Mouse (Mus musculus) frontal cortex, postnatal 36 days (tissue): ENCODE measurements around the gene Tcp1.
"Not testable (repeated sequence)": the region's sequence is repeated elsewhere in the genome, so short reads cannot be mapped to it uniquely, and the experiment has no call there.

ENCODE experiments used
- DNase-seq, 2 experiments: peaks; one replicate each; pipeline ENCODE4 v3.0.0; 2022; ENCODE audit warnings: low spot score in 2 of 2

Tcp1 gene

DNA sequence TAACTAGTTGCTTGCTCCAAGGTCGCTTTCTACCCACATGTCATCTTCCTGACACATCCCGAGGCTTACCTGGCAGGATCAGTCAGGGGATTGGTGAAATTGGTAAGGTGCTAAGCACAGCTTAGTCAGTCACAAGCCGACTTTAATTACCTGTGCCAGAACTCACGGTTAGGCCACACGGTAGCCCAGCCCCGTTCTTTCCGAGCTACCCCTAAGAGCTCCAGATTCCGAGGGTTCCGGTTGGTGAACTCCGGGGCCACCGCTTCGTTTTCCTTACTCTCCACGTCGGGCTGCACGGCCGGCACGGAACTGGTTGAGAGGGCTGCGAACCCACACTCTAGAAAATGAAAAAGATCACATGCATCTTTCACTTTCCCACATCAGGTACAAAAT, at the start of gene Tcp1:
Tcp1 (plus strand) TSS at position 214 of the 393 bp plus-strand sequence.
- DNase-seq: no peak

DNA sequence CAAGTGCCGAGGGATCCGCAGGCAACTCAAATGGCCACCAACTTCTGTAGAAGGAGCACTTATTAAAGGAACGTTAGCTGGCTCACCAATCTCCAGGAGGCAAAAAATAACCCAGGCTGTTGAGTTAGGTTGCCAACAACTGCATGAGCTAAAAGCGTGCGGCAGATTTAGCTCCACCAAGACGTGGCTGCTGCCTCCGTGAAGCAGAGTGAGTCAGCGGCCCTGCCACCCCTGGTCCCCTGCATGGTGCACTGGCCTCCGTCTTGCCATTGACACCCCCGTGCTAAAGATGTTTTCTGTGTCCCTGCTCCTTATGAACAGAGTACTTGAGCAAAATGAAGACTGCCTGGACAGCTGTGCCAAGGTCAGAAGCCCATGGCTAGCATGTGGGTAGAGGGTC, 48.6 kb upstream of the Tcp1 start:
- peak; percentile 64 to 83 for DNase-seq

- no peak for DNase-seq
Measured at GRCm38 (mm10) chr17:12868043-12868442, 47.5 kb upstream of the Tcp1 start, which contains the start of gene Mas1. Gene Mas1, minus strand, starts transcription at chr17:12868143.

DNA sequence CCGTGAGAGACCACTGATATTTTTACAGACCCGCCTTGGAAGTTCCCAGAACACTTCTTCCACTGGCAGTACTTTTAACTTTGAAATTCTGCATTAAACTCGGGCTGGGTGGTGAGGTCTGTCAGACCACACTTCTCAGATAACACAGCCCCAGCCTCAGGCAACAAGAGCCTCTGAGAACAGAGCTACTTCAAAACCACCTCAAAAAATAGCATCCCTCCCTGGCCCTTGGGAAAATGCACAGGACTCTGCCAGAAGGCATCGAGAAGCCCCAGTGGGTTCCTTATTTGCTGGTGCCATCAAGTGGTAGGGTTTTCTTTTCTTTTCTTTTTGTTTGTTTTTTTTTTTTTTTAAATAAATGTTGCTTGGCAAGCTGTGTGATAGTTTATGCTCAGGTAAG, 46.9 kb upstream of the Tcp1 start:
- DNase-seq: no peak

DNA sequence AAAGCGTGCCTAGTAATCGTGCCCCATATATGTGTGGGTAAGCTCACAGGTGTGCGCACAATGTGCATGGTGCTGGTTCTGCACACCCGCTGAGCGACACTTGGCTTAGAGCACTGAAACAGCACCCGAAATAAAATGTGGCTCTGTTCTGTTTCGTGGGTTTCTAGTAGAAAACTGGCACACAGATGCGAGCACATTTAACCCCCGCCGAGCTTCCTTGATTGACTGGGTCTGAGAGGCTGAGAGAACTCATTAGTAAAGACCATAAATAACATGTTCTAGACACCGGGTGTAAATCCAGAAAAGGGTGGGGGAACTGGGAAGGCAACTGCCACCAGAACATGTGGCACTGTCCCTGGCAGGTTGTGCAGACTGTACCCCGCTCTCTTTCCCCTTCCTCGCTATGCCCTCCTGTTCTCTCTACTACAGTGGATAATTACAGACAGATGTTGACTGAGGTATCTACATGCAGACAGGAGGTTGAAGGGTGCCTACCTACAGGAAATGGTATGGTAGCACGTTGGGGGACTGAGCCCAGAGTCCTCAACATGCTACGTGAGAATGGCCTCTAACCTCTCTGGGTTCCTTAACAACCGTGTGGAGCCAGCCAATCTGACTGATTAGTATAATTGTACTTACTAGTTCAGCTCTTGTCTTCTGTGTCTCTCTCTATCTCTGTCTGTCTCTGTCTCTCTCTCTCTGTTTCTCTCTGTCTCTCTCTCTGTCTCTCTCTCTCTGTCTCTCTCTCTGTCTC, 43.0 kb upstream of the Tcp1 start:
- peak in 1 of 2 experiments; percentile 58 for DNase-seq

DNA sequence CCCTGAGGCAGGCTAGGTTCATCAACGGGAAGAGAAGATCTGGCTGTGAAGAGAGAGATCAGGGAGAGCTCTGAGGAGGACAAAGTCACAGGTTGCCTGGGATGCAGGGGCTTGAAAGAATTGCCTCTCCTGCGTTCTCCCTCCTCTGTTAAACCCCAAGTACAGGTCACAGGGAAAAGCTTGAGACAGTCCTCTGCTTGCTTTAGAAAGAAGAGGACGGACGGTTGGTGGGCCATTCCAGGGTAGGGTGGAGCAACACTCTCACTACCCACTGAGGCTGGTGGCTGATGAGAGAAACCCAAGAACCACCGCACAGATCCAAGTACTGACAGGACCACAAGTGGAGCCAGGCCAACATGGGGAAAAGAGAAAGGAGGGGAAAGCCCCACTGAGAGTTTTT, 39.8 kb upstream of the Tcp1 start, which contains the start of gene Mrgprh:
Mrgprh (plus strand) TSS at position 301 of the 400 bp plus-strand sequence.
- no peak for DNase-seq

GRCm38 (mm10) chr17:12880178-12880577, 35.3 kb upstream of the Tcp1 start:
- peak; percentile 80 to 92 for DNase-seq

DNA sequence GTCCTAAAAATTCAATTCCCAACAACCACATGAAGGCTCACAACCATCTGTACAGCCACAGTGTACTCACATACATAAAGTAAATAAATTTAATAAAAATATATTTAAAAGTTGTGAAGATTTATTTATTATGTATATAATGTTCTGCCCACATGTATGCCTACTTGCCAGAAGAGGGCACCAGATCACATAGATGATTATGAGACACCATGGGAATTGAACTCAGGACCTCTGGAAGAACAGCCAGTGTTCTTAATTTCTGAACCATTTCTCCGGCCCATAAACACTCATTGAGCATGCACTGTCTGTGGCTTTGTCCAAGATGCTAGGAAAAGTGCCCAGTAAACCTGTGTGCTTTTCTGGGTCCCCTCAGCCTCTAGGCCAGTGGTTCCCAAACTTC, 34.3 kb upstream of the Tcp1 start:
- DNase-seq: no peak

DNA sequence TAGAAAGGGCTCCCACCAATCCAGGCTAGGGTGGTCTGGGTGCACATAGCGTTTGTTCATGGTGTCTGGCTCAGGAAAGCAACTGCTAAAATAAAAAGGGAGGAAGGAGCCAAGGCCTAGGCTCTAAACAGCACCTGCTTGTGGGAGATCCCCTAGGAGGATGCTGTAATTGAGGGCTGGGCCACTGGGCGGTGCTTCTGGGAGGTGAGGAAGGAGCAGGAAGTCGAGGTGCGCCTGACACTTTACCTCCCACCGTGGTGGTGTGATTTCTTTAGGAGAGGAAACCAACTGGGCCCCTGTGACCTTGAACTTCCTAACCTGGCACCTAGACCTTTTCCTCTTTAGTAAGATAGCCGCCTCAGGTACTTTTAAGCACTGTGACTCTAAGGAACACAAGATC, 28.9 kb upstream of the Tcp1 start:
- no peak for DNase-seq

- DNase-seq: no peak
Measured at GRCm38 (mm10) chr17:12887021-12887775, 28.3 kb upstream of the Tcp1 start.

DNA sequence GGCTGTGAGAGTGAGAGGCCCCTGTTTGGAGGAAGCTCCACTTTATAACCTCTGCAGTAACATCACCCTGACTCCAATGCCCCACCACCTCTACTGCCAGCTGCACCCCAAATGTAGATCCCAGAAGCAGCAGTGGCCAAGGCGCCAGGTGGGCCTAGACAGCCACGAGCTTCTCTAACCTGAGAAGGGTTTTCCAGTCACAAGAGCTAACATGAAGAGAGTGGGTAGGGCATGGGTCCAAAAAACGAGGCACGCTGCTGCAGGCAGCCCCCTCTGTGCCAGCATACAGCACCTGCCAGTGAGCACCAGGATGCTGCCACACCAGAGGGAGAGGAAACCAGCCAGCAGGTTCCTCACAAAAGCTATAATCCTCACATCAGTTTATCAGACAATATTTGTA, 24.4 kb upstream of the Tcp1 start:
- DNase-seq: no peak

DNA sequence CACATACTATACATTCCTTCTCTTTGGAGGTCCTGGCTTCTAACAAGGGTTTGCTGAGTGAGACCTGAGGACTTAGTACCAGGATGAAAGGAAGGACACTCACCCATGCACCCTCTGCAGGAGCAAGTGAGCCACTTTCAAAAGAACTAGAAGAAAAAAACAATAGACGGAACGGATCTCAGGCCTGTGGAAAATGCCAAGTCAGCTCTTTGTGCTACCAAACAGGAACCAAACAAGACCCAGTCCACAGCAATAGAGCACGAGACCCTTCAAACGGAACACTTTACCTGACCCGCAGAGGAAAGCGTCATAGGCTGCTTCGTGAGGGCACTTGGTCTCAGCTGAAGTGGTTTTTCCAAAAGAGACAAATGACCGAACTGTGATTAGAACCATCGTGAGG, 23.5 kb upstream of the Tcp1 start:
- no peak for DNase-seq

- no peak for DNase-seq
Measured at GRCm38 (mm10) chr17:12897674-12898073, 17.8 kb upstream of the Tcp1 start.

DNA sequence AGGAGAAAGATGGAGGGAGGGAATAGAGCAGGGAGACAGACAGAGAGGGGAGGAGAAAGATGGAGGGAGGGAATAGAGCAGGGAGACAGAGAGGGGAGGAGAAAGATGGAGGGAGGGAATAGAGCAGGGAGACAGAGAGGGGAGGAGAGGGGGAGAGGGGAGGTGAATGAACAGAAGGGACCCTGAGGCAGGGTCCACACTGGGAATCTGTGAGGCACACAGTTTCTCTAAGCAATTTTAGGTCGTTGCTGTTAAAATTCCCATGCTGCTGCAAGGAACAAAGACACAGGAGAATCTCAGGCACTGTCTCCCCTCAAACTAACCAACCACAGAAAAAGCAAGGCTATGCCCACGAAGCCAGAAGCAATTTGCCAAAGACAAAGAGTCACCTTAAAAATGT, 16.9 kb upstream of the Tcp1 start:
- DNase-seq: not testable (repeated sequence)

- DNase-seq: no peak
Measured at GRCm38 (mm10) chr17:12902291-12902690, 13.2 kb upstream of the Tcp1 start.

DNA sequence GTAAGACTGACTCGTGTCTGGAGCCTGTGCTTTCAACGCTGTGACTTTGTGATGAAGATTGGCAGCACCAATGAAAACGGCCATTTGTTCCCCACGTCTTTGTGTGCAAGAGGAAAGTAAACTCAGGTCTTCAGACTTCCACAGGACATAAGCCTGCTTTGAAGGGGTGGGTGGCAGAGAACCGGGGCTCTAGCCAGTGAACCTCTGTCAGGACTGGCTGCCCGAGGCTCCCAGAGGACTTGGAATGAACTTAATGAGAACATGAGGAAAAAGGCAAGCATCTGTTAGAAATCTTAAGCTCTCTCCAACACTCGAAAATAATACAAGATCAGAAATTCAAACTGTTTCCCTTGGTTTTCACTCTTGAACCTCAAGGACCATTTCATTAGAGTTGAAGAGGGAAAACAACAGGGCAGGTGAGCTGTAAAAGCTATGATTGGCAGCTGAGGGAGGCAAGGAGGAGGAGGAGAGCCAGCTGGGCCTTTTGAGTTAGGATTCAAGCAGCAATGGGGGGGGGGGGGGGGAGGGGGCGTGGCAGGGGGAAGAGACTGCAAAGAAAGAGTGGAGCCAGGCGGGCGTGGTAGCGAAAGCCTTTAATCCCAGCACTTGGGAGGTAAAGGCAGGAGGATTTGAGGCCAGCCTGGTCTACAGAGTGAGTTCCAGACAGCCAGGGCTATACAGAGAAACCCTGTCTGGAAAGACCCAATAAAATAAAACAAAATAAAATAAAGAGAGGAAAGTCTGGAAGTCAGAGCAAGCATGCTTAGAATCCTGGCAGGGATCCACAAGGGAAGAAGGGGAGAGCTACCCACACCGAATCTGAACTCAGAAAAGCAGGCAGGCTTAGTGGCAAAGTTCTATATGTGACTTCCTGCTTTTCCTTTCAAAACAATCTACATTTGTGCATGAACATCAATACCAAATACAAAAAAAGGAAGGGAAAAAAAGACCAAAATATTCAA, 11.8 kb upstream of the Tcp1 start:
- DNase-seq: no peak

GRCm38 (mm10) chr17:12904349-12904748, 11.2 kb upstream of the Tcp1 start:
- DNase-seq: no peak

DNA sequence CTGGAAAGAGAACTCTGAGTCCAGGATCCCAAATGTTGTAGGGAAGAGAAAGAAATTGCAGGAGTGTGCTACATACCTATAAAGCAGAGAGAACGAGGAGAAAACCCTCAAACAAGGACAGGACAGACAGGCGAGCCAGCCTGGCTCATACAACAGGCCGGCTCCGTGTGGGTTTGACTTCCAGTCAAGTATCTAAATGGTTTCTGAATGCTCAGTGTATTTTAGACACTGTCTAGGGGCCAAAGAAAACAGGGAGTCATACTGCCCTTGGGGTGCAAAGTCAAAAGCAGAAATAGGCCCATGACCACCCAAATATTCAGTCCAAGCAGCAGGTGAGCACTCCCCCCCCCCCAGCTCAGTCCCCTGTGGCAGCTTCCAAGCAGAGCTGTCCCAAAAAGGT, 9.7 kb upstream of the Tcp1 start:
- no peak for DNase-seq

DNA sequence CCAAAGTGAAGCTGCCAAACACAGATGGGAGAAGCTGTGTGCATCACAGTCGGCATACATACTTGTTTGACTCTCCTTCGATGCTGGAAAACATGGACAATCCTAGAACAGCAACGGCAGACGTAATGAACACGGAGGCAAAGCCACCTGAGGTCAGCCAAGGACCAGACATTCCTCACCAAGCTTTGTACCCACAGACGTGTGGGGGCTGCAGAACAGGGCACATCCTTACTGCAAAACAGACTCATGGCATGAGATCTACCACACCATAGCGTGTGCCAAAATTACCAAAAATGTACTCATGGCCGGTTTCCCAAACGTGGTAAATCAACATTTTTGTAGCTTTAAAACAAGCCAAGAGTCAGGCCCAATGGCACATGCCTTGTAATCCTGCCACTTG, 9.1 kb upstream of the Tcp1 start:
- peak in 1 of 2 experiments; percentile 26 for DNase-seq

GRCm38 (mm10) chr17:12909361-12910280, 5.9 kb upstream of the Tcp1 start, which contains the start of gene Pnldc1:
Gene Pnldc1, minus strand, starts transcription at chr17:12910230.
- no peak for DNase-seq

DNA sequence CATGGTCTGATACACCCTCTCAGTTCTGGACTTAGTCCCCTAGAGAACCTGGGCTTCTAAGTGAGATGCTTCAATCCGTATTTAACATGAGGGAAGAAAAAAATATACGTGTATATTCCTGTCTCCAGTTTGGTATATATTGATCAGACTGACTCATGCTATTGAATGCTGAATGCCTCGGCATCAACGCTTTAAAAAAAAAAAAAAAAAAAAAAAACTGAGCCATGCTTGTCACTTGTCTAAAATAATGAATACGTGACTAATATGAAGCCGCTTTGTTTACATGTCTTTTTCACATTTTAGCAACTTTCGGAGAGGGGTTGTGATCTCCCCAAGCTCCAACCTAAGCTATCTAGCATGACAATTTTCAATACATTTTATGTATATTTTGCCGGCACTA, 5.1 kb upstream of the Tcp1 start:
- DNase-seq: no peak
